Mouse (Mus musculus) hindbrain, embryonic 13.5 days (tissue): ENCODE results near the gene Cstb. TPM values are rescaled to one million over a fixed set of nuclear protein-coding genes. Genes with fewer than 3 reads are reported as not detected.

Source experiments
- ATAC-seq: fragments of 200-750 bp; cut with Nextera tagmentation; 2 replicates; pipeline ENCODE4 v1.8.0; 2017; ENCODE audit warnings: moderate TSS enrichment; ENCODE audit not compliant: low FRiP score
- H3K27ac ChIP-seq: fragments of 300-500 bp; sonication (generic); 2 replicates; pipeline ENCODE4 v1.5.1; 2015; ENCODE audit warnings: inconsistent platforms, mild to moderate bottlenecking, moderate library complexity
- H3K27me3 ChIP-seq: fragments of 300-500 bp; sonication (generic); 2 replicates; pipeline ENCODE4 v1.6.1; 2015; ENCODE audit warnings: mild to moderate bottlenecking, inconsistent platforms
- H3K36me3 ChIP-seq: fragments of 300-500 bp; sonication (generic); 2 replicates; pipeline ENCODE4 v1.6.1; 2015; ENCODE audit warnings: mild to moderate bottlenecking, inconsistent platforms
- H3K4me1 ChIP-seq: fragments of 300-500 bp; sonication (generic); replicated peaks from 2 replicates; pipeline ENCODE4 v1.6.1; 2015; ENCODE audit warnings: inconsistent platforms
- H3K4me2 ChIP-seq: fragments of 300-500 bp; sonication (generic); 2 replicates; pipeline ENCODE4 v1.6.1; 2015; ENCODE audit warnings: inconsistent platforms, mild to moderate bottlenecking, moderate library complexity
- H3K4me3 ChIP-seq: fragments of 300-500 bp; sonication (generic); 2 replicates; pipeline ENCODE4 v1.5.1; 2015; ENCODE audit warnings: mild to moderate bottlenecking, inconsistent platforms
- H3K9ac ChIP-seq: fragments of 300-500 bp; sonication (generic); 2 replicates; pipeline ENCODE4 v1.6.1; 2015; ENCODE audit warnings: mild to moderate bottlenecking, inconsistent platforms
- H3K9me3 ChIP-seq: fragments of 300-500 bp; sonication (generic); 2 replicates; pipeline ENCODE4 v1.6.1; 2016; ENCODE audit warnings: inconsistent platforms
- WGBS: fragments of 180-500 bp; shearing (Covaris S2); methylation state at CpG from one replicate; pipeline ENCODE4 v1.1.7; 2015; 5-methylcytosine and 5-hydroxymethylcytosine counted together
- polyA plus RNA-seq: library from polyadenylated mRNA; unstranded; fragments of >200 nt; fragmentation: Nextera tagmentation; extraction: Ambion mirVana; gene quantifications from 2 replicates; pipeline ENCODE4 v1.2.1, GENCODE M21; 2015

Cstb gene
- polyA plus RNA-seq, 1 experiment from 2014 or later, result 105 TPM

GRCm38 (mm10) chr10:78447396-78447795 lies 21.9 kb downstream of the Cstb start:
- H3K36me3 ChIP-seq, result peaks cover 76% of the 10 kb centered on the region

GRCm38 (mm10) chr10:78450761-78451160 lies 25.3 kb downstream of the Cstb start:
- no peak overlapping the region for H3K4me2 ChIP-seq
- no peaks in the 10 kb centered on the region for H3K9me3 ChIP-seq
- 91% methylated on average over 5 of the region's 5 CpGs for WGBS
- H3K4me1 ChIP-seq, result peaks cover 17% of the 10 kb centered on the region; the same call in 1 of the 2 replicates
- H3K36me3 ChIP-seq, result peaks cover 47% of the 10 kb centered on the region
- no peak overlapping the region for H3K4me3 ChIP-seq
- no peaks in the 10 kb centered on the region for H3K27me3 ChIP-seq
- no peak overlapping the region for H3K27ac ChIP-seq
- H3K9ac ChIP-seq, result no peak overlapping the region
- no peak for ATAC-seq

More at GRCm38 (mm10) chr10:78447396-78447795, 21.9 kb downstream of the Cstb start:
- Histone ChIP-seq H3K9ac (no peak overlapping the region), H3K9me3 (no peaks in the 10 kb centered on the region), H3K4me1 (0 out of 2 replicates have a peak, but pooled peaks cover 2% of the 10 kb centered on the region), H3K4me2 (no peak overlapping the region), H3K27ac (no peak overlapping the region), H3K4me3 (no peak overlapping the region), H3K27me3 (no peaks in the 10 kb centered on the region)
- ATAC-seq, result no peak
- 88% methylated on average over 3 of the region's 3 CpGs for WGBS

GRCm38 (mm10) chr10:78452641-78453040 lies 27.2 kb downstream of the Cstb start:
- no peak overlapping the region for H3K9ac ChIP-seq
- 16% methylated on average over 4 of the region's 4 CpGs for WGBS

GRCm38 (mm10) chr10:78456696-78457095 lies 31.2 kb downstream of the Cstb start:
- Histone ChIP-seq H3K4me1 (peaks cover 49% of the 10 kb centered on the region), H3K9ac (no peak overlapping the region), H3K27ac (0 out of 2 replicates have a peak overlapping the region, but pooled peaks have one; percentile 32), H3K4me3 (no peak overlapping the region), H3K27me3 (no peaks in the 10 kb centered on the region), H3K9me3 (no peaks in the 10 kb centered on the region), H3K4me2 (no peak overlapping the region), H3K36me3 (no peaks in the 10 kb centered on the region)
- no peak for ATAC-seq
- 65% methylated on average over 13 of the region's 13 CpGs for WGBS

More at GRCm38 (mm10) chr10:78452641-78453040, 27.2 kb downstream of the Cstb start:
- Histone ChIP-seq H3K27ac (no peak overlapping the region), H3K4me2 (no peak overlapping the region), H3K4me3 (no peak overlapping the region), H3K27me3 (no peaks in the 10 kb centered on the region), H3K9me3 (no peaks in the 10 kb centered on the region), H3K4me1 (peaks cover 28% of the 10 kb centered on the region), H3K36me3 (peaks cover 29% of the 10 kb centered on the region)
- ATAC-seq, result no peak

- peaks cover 44% of the 10 kb centered on the region for H3K4me1 ChIP-seq
- H3K27me3 ChIP-seq, result no peaks in the 10 kb centered on the region
- H3K9me3 ChIP-seq, result no peaks in the 10 kb centered on the region
- ATAC-seq, result peak; percentile 46
- no peak overlapping the region for H3K4me2 ChIP-seq
- 34% methylated on average over 10 of the region's 10 CpGs for WGBS
- H3K36me3 ChIP-seq, result no peaks in the 10 kb centered on the region
- H3K9ac ChIP-seq, result no peak overlapping the region
- H3K4me3 ChIP-seq, result no peak overlapping the region
- no peak overlapping the region for H3K27ac ChIP-seq
These were observed 32.3 kb downstream of the Cstb start for GRCm38 (mm10) chr10:78457495-78458347.

GRCm38 (mm10) chr10:78458348-78459111 lies 33.1 kb downstream of the Cstb start:
- Histone ChIP-seq H3K27me3 (0 out of 2 replicates have a peak, but pooled peaks cover 6% of the 10 kb centered on the region), H3K27ac (no peak overlapping the region), H3K9me3 (no peaks in the 10 kb centered on the region), H3K4me2 (no peak overlapping the region), H3K4me1 (peaks cover 43% of the 10 kb centered on the region), H3K36me3 (no peaks in the 10 kb centered on the region), H3K4me3 (no peak overlapping the region), H3K9ac (peak overlapping the region; percentile 39; the same call in 1 of the 2 replicates)
- ATAC-seq, result peak; percentile 26; the same call in 1 of the 2 replicates
- WGBS, result 64% methylated on average over 5 of the region's 5 CpGs

- no peak overlapping the region for H3K9ac ChIP-seq
- ATAC-seq, result no peak
- peaks cover 10% of the 10 kb centered on the region; the same call in 1 of the 2 replicates for H3K27me3 ChIP-seq
- no peak overlapping the region for H3K4me3 ChIP-seq
- no peak overlapping the region for H3K4me2 ChIP-seq
- WGBS, result 50% methylated on average over 5 of the region's 5 CpGs
- peaks cover 47% of the 10 kb centered on the region for H3K4me1 ChIP-seq
- no peak overlapping the region for H3K27ac ChIP-seq
- H3K9me3 ChIP-seq, result no peaks in the 10 kb centered on the region
- H3K36me3 ChIP-seq, result no peaks in the 10 kb centered on the region
These were observed 35.0 kb downstream of the Cstb start for GRCm38 (mm10) chr10:78460463-78460862.

- peaks cover 45% of the 10 kb centered on the region for H3K4me1 ChIP-seq
- no peak overlapping the region for H3K4me2 ChIP-seq
- H3K27me3 ChIP-seq, result peaks cover 10% of the 10 kb centered on the region; the same call in 1 of the 2 replicates
- H3K9me3 ChIP-seq, result no peaks in the 10 kb centered on the region
- no peak overlapping the region for H3K27ac ChIP-seq
- H3K36me3 ChIP-seq, result no peaks in the 10 kb centered on the region
- no peak overlapping the region for H3K9ac ChIP-seq
- no peak overlapping the region for H3K4me3 ChIP-seq
- WGBS, result 76% methylated on average over 4 of the region's 4 CpGs
- ATAC-seq, result no peak
These were observed 36.3 kb downstream of the Cstb start for GRCm38 (mm10) chr10:78461767-78462166.

GRCm38 (mm10) chr10:78462945-78463768 lies 37.7 kb downstream of the Cstb start:
- ATAC-seq, result no peak
- H3K4me2 ChIP-seq, result peak overlapping the region; percentile 99
- H3K27ac ChIP-seq, result no peak overlapping the region
- WGBS, result 86% methylated on average over 8 of the region's 8 CpGs
- H3K9me3 ChIP-seq, result no peaks in the 10 kb centered on the region
- peaks cover 10% of the 10 kb centered on the region; the same call in 1 of the 2 replicates for H3K27me3 ChIP-seq
- peak overlapping the region; percentile 73; the same call in 1 of the 2 replicates for H3K4me3 ChIP-seq
- H3K36me3 ChIP-seq, result no peaks in the 10 kb centered on the region
- H3K4me1 ChIP-seq, result peaks cover 31% of the 10 kb centered on the region
- peak overlapping the region; percentile 83 for H3K9ac ChIP-seq

- peaks cover 25% of the 10 kb centered on the region for H3K4me1 ChIP-seq
- H3K9ac ChIP-seq, result peak overlapping the region; percentile 83
- H3K4me3 ChIP-seq, result peak overlapping the region; percentile 73
- WGBS, result 90% methylated on average over 3 of the region's 3 CpGs
- H3K4me2 ChIP-seq, result peak overlapping the region; percentile 99
- no peaks in the 10 kb centered on the region for H3K36me3 ChIP-seq
- H3K27me3 ChIP-seq, result peaks cover 10% of the 10 kb centered on the region; the same call in 1 of the 2 replicates
- no peak overlapping the region for H3K27ac ChIP-seq
- H3K9me3 ChIP-seq, result no peaks in the 10 kb centered on the region
- no peak for ATAC-seq
These were observed 38.3 kb downstream of the Cstb start for GRCm38 (mm10) chr10:78463769-78464167.

GRCm38 (mm10) chr10:78464201-78464791 lies 38.8 kb downstream of the Cstb start:
- peaks cover 10% of the 10 kb centered on the region; the same call in 1 of the 2 replicates for H3K27me3 ChIP-seq
- H3K27ac ChIP-seq, result peak overlapping the region; percentile 72
- no peaks in the 10 kb centered on the region for H3K36me3 ChIP-seq
- peak overlapping the region; percentile 83 for H3K9ac ChIP-seq
- no peaks in the 10 kb centered on the region for H3K9me3 ChIP-seq
- peaks cover 21% of the 10 kb centered on the region for H3K4me1 ChIP-seq
- 2% methylated on average over 32 of the region's 32 CpGs for WGBS
- peak overlapping the region; percentile 99 for H3K4me2 ChIP-seq
- peak; percentile 66 for ATAC-seq
- peak overlapping the region; percentile 73 for H3K4me3 ChIP-seq
